Mouse (Mus musculus) ovary, postnatal 36 days (tissue): ENCODE results near the gene Gm20696.

Source experiments
- DNase-seq: peaks from one replicate; pipeline ENCODE4 v3.0.0; 2022; ENCODE audit warnings: low spot score, mixed read lengths

Gm20696 gene

DNA sequence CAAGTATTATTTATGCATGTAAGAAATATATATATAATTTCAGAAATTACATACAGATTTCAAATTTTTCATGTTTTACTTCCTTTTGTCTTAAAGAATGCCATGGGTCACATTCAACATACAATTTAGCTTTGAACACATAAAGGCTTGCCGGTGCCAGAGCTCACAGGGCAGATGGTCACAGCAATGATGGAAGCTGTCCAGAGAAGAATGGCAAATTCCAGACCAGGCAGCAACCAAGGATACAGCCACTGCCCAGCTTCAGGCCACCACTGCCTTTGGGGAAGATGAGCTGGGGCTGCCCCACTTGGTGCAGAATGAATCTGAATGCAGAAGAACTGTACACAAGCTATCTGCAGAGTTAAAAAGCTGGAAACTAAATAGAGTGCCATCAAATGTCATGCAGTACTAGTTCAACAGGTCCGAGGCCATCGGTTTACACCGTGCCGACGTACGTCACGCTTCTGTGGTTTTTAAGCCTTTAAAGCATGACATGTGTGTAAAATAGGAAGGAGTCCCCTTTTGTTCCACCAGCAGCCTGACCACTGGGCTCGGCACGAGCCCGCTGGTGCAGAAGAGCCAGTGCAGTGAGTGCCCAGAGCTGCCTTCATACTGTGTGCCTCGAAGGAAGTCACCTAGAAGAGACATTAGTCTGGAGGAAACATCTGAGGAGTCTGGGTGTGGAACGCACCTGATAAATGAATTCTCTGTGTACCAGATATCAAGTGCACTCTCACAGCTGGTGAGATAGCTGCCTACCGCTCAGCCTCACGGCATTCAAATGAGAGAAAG is 383.5 kb downstream of the Gm20696 start:
- DNase-seq, result no peak

DNA sequence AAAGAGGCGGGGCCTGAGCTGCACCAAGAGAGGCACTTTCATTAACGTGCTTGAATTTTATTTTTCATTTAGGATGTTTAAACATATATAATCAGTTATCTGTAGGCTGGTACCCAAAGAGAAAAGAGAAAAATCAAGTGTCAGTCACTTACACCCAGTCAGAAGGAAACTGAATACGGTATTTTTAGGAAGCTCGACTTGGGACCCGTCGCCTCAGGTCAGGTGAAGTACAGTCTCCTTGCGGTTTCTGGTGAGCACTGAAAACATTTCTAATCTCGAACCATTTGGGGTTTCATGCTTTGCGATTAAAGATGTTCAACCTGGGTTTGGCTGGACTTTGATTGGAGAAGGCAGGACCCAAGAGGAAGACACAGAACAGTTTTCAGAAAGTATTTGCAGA is 385.2 kb downstream of the Gm20696 start:
- DNase-seq, result no peak

DNA sequence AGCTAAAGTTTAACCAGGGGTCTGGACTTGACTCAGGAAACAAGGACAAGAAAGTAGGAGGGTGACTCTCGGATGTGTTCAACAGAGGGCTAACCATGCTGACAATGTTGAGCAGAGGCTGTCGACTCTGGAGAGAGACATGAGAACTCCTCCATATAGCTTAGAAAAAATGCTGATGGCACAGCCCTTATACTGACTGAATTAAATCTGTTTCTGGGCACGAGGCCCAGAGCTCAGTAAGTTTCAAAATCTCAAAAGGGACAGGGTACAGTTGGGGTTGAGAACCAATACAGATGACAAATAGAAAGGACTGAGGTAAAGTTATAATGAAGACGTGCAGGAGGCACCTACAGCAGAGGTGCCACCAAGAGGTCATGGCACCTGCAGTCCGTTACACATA is 386.0 kb downstream of the Gm20696 start:
- no peak for DNase-seq

DNA sequence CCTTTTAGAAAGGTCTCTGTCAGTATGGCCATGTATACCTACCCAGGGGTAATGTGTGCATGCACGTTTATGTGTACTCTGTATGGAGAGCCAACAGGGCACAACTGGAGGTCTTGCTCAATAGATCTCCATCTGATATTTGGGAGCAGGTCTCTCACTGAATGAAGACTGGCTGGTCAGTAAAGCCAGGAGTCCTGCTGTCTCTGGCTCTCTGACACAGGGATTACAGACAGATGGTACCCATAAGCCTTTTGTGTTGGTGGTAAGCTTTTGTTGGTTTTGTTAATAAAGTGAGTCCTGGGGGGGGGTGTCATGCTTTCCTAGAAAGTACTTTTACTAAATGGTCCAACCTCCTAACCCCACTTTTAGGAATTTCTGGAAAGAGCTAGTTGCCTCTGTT is 389.3 kb downstream of the Gm20696 start:
- DNase-seq, result no peak

DNA sequence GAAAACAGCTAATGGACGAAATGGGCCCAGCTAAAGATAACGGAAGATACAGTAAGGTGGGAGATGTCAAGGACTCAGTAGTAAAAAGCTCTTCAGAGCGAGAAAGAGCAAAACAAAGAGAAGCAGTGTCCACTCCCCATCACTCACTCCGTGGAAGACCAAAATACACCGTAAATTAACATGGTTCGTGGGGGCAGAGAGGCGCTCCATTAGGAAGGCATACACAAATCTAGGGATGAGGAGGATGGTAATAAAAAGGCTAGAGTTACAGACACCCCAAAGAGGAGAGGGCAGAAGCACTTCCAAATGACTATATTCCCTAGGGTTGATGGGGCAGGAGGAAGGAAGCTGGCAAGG is 390.3 kb downstream of the Gm20696 start:
- no peak for DNase-seq

DNA sequence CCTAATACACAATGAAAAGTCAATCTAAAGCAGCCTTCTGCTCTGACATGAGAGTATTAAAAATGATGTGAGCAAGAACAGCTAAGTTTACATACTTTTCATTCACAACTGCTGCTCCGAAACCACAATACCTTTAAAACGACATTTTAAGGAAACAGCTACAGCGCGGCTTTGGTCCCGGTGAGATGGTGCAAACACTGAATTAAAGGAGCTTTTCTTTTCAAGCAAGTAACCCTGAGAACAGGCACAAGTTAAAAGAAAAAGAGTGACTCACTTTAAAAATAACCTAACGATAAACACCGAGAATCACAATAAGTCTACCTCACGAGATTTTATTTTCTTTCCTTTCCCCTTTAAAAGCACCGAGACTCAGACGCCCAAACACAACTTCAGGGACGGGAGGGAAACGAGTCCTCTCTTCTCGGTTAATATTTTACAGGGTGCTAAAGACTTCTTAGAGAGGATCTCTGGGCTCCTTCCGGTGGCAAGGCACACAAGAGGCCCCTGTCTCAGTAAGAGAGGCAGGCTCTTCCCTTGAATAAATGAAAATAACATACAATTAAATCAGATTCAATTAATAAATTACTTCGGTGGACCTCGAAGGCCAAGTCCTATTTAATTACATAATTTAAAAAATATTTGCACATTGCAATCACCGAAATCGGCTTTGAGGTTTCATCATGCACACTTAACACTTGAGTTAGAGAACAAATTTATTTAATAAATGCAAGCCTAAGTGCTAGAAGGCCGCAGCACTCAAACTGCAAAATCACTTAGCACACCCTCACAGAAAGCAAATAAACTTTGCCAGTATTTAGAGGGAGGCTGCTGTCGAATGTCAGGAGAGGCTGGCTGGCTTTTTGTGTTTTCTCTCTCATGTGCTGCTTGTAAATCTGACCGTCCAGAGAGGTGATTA is 391.0 kb downstream of the Gm20696 start:
- DNase-seq, result no peak

DNA sequence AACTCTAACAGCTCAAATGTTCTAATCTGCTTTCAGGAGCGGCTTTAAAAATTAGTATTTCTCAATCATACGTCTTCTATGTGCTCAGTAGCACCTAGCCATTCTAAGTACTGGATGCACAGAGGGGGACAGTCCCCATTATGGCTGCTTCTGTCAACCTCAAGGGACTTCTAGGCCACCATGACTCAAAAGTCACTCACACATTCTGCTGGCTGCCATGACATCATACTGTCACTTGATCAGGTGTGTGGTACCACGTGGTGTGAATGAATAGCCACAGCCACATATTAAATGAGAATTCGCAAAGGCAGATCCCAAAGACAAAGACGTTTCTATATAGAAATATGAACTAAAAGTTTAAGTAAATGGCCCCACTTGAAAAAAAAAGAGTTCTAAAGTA is 391.9 kb downstream of the Gm20696 start:
- no peak for DNase-seq

DNA sequence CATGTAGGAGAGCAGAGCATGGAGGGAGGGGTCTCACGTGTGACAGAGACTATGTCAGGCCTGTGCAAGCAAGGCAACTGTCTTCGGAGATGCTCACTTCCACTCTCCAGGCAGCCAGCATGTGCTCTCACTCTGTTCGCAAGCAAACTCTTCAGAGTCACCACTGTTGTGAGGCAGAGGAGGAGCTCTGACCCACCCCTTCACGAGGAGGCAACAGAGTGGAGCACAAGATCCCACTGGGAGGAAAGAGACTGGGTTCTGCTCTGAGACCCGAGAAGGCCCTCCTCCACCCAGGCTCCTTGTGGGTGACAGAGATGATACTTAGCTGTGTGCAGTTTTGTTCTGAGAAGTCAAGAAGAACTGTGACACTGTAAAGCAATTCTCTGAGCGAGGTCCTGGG is 392.4 kb downstream of the Gm20696 start:
- no peak for DNase-seq

DNA sequence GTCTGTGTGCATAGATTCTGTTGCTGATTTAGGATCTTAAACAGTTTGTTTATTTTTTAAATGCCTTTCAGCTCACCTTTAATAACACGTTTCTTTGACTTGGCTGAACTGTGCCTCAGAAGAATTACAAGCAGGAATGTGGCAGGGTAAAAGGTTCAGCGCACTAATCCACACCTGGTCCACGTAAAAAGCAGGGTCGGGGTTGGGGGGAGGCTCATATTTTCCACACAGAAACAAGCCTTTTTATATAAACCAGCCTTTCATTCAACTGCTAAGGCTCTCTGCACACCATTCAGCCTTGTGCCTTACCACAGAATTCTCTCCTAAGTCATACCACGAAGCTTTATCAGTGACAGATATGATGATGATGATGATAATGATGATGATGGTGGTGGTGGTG is 393.4 kb downstream of the Gm20696 start:
- no peak for DNase-seq

DNA sequence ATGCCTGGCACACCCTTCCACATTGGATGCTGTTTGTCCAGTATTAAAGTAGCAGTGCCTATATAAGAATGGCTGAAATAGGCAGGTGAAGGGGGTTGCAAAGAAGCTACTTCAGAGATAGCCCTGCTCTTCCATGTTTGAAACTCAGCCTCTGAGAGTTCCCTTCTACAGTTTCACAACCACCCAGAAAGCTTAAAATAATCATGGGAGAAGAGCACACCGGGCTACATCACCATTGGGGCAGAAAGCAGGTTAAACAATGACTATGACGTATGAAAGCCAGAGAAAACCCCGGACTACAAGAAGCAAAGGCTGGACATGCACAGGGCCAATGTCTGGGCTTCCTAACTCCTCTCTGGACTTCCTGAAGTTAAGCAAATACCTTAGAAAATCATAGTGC is 394.4 kb downstream of the Gm20696 start:
- no peak for DNase-seq

DNA sequence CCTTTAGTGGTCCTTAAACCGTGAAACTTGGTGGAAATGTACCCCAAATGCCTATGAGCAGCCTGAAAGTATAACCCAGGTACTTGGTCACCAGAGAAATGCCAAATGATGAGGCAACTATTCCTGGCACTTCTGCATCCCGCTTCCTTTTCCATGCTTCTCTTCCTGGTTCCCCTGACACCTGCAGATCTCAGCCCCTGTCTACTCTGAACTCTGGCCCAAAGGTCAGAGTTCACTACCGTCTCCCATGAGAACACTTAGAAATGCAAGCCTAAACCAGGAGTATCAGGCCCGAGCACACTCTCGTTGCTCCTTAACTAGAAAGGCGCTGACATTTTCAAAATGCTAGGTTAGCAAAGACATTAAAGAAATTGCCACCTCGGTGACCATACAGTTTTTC is 394.9 kb downstream of the Gm20696 start:
- no peak for DNase-seq

DNA sequence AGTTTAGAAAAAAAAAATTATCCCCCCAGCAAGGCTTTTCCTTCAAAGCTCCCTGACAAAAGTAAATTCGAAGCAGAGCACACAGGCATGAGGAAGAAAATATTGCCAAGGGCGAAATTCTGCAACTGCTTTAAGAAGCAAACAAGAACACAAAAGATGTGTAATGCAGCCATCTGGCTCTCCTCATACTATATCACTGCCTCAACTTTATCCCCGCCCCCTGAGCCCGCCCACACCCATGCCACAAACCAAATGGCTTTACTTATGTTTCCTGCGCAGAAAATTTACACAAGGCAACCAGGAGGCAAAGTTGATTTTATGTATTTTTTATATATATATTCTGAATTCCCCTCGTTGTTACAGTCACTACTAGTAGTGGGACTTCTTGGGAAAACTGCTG is 396.7 kb downstream of the Gm20696 start:
- DNase-seq, result no peak

DNA sequence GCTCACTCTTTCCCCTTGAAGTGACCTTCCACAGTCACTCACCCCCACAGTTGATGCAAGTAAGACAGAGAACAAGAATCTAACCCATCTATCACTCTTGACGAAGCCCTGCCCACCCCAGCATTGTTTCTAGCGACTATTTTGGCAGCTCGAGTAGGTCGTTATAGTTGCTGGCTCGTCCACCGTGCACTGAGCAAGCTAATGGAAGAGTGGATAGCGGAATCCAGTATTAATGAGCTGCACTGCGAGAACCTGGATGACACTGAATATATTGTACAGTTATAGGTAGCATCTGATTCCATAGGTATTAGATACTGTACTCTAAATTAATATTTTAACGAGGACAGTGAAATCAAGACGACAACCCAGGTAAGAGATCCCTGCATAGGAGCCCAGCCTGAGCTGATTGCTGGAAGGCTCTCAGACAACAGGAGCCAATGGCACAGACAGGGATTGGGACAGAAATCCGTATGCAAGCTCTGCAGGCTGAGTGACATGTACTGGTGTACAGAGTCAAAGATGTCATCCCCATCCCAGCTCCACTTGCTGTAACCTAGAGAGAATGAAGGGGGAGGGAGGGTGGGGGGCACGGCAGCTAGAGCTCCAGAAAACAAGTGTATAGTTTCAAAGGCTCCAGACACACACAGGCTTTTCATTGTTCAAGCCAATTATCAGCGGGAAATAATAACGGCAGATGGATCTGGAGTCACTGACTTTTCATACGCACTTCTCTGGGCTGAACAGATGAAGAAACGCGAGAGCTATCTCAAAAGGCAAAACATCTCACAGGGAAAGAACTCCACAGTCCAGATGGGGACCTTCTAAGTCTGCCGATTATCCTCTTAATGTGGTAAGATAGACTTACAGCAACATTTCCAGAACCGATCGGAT is 398.2 kb downstream of the Gm20696 start:
- DNase-seq, result no peak

DNA sequence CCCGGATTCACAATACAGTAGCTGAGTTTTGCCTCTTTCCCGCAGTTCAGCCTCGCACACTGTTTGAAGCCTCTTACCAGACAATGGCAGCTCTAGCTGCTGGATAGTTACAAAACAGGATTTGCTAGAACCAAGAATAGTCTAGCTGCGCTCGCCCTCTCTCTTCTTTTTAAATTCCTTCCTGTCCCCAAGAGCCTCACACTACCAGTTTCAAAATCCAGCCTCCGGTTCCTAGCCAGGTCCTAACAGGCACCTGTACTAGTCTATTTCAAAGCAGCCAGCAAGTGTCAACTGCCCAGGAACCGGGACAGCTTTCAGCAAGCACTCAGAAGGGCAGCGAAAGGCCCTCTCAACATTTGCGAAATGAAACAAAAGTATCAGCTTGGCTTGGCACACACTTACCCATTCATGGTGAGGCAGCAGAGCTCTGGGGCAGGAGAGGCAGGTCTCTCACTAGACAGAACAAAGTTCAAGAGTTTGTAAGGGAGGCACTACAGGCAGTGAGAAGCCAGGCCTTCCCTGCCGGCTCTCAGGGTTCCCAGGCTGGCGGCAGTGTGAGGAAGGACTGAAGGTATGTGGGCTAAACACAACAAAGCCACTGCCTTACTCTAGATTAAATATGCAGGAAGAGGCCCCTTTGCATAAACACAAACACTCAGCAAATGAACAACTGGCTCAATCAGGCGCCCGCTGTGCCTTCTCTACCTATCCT is 400.5 kb downstream of the Gm20696 start:
- DNase-seq, result no peak

DNA sequence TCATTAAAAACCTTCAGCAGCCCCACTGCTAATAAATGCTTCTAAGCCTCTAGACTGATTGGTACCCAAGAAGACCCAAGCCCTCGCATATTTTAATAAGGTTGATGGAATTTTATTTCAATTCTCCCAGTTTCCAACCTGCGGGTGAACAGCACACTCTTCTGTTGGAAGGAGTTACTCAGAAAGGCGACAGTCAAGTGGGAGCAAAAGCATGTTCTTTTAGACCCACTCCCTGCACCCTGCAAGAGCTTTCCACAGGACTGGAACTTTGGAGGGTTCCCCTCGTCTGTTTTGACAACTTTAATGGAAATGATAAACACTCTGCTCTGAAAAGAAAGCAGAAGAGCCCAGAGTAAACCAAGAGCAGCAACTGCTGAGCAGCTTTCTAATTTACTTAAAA is 401.4 kb downstream of the Gm20696 start:
- DNase-seq, result no peak

DNA sequence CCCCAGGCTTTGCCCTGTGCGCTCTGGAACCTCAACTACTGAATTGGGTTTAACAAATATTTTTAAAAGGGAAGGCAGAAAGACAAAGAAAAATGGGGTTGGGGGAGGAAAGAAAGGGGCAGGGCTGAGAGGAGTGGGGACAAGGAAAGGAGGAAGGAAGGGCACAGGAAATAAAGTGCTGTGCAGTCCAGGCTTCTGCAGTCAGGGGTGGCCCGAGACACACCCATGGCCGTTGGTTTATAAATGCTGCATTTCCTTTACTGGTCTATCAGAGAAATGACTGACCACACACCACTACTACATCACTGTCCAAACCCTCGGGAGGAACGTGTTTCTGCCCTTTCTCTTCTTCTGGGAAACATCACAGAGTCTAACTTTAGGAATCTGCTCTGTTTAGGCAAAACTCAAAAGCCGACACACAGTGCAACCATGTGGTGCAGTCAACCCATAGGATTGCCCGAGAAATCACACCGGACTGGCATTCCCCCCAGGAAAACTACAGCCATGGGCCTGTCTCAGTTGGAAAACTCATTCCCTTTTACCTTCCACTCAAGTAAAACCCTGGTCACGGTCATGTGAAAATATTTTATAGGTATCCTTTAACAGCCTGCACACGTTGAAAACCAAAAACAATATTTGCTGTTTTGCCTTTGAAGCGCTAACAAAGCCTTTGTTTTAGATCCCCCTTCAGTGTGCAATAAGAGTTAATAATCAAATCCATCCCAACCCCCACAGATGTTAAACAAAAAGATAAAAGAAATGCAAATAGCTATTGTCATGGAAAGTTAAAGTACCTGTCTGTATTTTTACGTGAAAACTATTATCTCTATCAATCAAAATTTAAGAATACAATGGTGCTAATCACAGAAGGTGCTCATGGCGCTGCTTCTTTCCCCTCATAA is 402.2 kb downstream of the Gm20696 start:
- DNase-seq, result no peak

DNA sequence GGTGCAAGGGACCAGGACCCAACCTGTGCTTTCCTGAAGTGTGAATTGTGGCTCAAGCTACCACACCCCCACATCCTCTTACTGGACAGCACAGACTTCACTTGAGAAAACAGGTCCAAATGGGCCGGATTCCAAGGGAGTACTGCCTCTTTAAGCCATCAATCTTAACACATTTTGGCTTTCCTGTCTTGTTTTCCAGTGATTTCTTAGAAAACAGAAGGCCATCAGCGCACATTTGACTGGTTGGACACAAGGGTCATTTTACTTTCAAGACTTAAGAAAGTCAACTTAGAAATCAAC is 402.8 kb downstream of the Gm20696 start:
- DNase-seq, result no peak

DNA sequence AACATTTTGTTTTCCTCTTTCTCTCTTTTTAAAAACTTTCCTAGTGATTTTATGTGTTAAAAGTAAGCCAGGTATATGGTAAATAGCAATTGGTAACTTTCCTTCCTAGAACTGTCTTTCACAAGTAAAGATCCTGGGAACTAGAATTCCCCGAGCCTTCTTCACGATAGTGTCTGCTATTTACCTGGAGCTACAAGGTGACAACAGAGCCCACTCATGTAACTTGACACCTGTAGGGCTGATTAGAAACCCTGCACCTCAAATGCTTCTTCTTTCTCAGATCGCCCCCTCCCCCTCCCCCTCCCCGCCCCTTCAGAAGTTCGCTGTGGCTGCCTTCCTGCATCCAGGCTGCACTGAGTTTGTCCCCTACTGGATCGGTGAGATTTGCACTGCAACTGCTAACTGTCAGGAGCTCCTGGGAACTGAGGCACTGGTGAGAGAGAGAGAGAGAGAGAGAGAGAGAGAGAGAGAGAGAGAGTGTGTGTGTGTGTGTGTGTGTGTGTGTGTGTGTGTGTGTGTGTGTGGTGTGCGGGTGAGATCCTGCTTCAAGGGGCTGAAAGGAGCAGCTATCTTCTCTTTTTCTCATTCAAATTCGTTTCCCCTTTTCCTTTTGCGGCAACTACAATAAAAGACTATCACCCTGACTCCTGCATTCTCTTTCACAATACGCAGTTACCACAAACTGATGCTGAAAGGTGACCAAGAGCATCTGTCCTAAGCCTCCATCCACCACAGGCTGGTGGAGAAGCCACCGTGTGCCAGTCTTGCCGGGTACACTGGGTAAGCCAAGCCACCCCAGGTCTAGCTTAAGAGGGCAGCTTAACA is 403.3 kb downstream of the Gm20696 start:
- DNase-seq, result no peak

DNA sequence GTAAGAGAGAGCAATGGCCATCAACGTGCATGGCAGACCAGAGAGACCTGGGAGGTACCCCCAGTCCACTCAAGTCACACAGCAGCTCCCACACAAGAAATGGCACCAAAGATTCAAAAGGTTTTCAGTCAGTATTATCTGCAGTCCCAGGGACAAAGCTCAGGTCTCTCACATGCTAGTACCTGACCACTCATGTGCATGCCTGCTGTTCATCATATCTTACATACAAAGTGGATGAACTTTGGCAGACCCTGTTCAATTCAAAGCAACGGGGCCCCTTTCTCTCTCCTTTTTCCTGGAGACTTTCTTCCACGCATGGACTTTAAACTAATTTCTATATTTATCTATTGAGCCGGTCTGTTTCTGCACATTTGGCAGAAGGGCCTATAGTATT is 404.9 kb downstream of the Gm20696 start:
- no peak for DNase-seq
